In the genomic region with DNA sequence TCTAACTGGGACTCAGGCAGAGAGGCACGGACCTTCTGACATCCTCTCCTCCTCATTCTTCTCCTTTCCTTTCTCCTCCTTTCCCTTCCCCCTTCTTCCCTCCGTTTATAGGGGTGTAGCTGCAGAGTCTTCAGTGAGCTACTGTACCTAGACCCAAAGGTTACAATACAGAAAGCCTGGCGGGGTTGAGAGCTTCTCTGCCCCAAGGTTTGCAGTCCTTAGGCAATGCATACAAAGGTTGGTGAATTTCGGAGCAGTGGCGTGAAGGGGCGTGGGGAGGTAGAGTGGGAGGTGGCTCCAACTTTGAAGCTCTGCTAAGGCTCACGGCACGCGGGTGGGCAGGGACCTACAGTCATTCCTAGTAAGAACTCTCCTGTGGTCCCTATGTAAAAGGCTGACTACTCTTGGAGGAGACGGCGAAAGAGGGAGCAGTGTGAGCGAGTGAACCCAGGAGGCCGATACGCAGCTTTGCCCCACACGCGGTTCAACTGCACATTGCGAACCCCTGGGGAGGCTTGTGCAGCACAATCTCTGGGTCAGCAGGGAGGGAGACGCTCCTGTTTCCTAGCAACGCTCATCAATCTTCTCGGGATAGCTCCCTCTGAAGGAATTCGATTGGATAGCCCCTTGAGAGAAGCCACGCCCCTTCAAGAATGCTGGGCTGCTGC, we compare ENCODE assay signal across 8 mouse cellular contexts. TPM values are rescaled to one million over a fixed set of nuclear protein-coding genes. Genes with fewer than 3 reads are reported as not detected.
DNase-seq lines count a peak whose midpoint lies in the region; ATAC-seq and TF ChIP-seq lines count a peak whose summit lies in the region.

No protein-coding gene starts in this region.

- H3K27me3 ChIP-seq in midbrain, postnatal 0 days (ENCODE audit: insufficient read depth, low read length): no peaks in the 10 kb centered on the region

- no peaks in the 10 kb centered on the region for H3K36me3 ChIP-seq in midbrain, postnatal 0 days (ENCODE audit: insufficient read depth, low read length)

- H3K27ac ChIP-seq in midbrain, postnatal 0 days (ENCODE audit: low read depth, low read length): peak overlapping the region; percentile 89

- TF ChIP-seq CTCF in midbrain, postnatal 0 days (IDR thresholded peaks at IDR 0.05): peak; percentile 46

- peak overlapping the region; percentile 73 for H3K4me2 ChIP-seq in midbrain, postnatal 0 days (ENCODE audit: low read depth, low read length, poor library complexity, severe bottlenecking)

- WGBS in midbrain, postnatal 0 days: under 1% methylated on average over 22 of the region's 22 CpGs

- peak overlapping the region; percentile 71 for H3K9ac ChIP-seq in midbrain, postnatal 0 days (replicated peaks; ENCODE audit: low read length, poor library complexity, severe bottlenecking)

- H3K9me3 ChIP-seq in midbrain, postnatal 0 days (ENCODE audit: low read length): no peaks in the 10 kb centered on the region

- no peaks in the 10 kb centered on the region for H3K4me1 ChIP-seq in midbrain, postnatal 0 days (ENCODE audit: insufficient read depth, low read length)

- peak; percentile 27 for DNase-seq in ovary, adult 18-20 months (ENCODE audit: low spot score)
- DNase-seq in ovary, postnatal 10 days (ENCODE audit: low spot score): no peak
- DNase-seq in embryo, embryonic 11 days: peak; percentile 91
- DNase-seq in heart, postnatal 4 days: peak; percentile 4
- peak; percentile 83 for DNase-seq in left cerebral cortex, adult 11 months (ENCODE audit: low spot score)
- DNase-seq in midbrain, postnatal 0 days (ENCODE audit: low spot score): peak; percentile 95
- no peak for DNase-seq in spleen, postnatal 14 days (ENCODE audit: low spot score in 2 of 2)
- no peak for DNase-seq in spleen, postnatal 36 days (ENCODE audit: low spot score in 2 of 2)

- ATAC-seq in midbrain, postnatal 0 days (ENCODE audit: low FRiP score): peak; percentile 90

- H3K4me3 ChIP-seq in midbrain, postnatal 0 days (ENCODE audit: low read depth, low read length): peak overlapping the region; percentile 68

RNA-seq across cellular contexts. Expression of a gene that starts 0.8 kb away (rescaled TPM):
- total RNA-seq in heart, postnatal 4 days (2021): not detected
- 210 and 226 TPM in 2 replicates for total RNA-seq in midbrain, postnatal 0 days (2014; rRNA removed)
- 88.4 and 91.8 TPM in 2 replicates for polyA plus RNA-seq in midbrain, postnatal 0 days (2015; fragmentation: Nextera tagmentation; extraction: Ambion mirVana)

Comparison
In these comparisons a context has a peak if more than half of its experiments do, and no peak if none do; other contexts are left out.
1. DNase-seq: peak in ovary, adult 18-20 months (single experiment), embryo, embryonic 11 days (single experiment), heart, postnatal 4 days (single experiment), left cerebral cortex, adult 11 months (single experiment) and midbrain, postnatal 0 days (single experiment); none in ovary, postnatal 10 days (single experiment), spleen, postnatal 14 days (0 of 2) and spleen, postnatal 36 days (0 of 2).
2. RNA of a gene that starts 0.8 kb away (total RNA-seq): 210 to 226 TPM in midbrain, postnatal 0 days; not detected in heart, postnatal 4 days; every median in the first group is over 100 times any median in the second.